Mouse (Mus musculus): ENCODE measurements around the gene 1110059E24Rik.
"Not testable (repeated sequence)": the region's sequence is repeated elsewhere in the genome, so short reads cannot be mapped to it uniquely, and the experiment has no call there.

1110059E24Rik gene

DNA sequence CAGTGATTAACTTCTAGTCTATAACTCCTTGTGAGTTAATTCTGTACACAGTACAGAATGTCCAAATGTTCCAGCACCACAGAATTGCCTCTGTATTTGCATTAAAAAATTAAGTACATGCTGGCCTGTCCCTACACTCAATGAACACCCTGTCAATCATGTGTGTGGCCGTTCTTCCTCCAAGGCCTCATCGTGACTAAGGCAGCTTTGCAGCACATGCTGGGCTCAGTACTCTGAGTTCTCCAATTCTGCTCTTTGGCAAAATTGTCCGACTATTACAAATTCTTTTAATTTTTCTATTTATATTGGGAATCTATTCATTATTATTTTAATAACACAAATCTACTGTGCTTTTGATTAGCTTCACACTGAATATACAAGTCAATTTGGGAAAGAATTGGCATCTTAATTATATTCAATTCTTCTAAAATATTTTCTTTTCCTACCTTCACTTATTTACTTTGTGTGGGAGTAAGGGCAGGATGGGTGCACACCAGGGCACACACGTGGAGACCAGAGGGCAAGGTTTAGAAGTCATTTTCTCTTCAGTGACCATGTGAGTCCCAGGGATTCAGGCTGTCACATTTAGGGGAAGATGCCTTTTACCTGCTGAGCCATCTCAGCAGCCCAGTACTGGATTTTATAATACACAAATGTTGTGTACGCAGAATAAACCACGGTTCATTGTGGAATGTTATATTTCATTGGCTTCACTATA is 26.3 kb downstream of the 1110059E24Rik start:
- DNase-seq (ENCODE audit: low read depth) = no peak

GRCm38 (mm10) chr19:21624148-21624535 is 28.6 kb downstream of the 1110059E24Rik start:
- no peak for DNase-seq (ENCODE audit: low read depth)

DNA sequence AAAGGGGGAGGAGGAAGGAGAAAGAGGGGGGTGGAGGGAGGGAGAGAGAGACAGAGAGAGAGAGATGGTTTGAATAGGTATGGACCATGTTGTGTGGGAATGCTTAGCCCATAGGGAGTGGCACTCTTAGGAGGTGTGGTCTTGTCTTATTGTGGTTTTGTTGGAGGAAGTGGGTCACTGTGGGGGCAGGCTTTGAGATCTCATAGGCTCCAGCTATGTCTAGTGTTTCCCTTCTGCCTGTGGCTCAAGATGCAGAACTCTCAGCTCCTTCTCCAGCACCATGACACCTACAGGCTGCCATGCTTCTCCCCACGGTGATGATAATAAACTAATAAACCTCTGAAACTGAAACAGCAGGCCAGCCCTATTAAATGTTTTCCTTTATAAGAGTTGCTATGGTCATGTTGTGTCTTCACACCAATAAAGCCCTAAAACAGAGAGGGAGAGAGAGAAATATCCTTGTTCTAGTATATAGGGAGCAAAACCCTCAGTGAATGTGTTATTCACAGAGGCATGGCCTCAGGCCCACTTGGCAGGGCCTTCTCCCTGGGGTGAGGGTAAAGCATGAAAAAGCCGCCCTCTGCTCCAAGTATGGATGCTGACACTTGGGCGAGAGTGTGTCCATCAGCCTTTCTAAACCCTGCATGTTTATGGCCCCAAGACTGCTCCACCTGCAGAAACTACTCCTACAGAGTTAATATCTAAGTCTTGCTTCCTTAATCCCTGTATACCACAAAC is 29.2 kb downstream of the 1110059E24Rik start:
- DNase-seq (ENCODE audit: low read depth) = no peak

- no peak for DNase-seq (ENCODE audit: low read depth)
These were observed 37.0 kb downstream of the 1110059E24Rik start for GRCm38 (mm10) chr19:21615801-21616200.

DNA sequence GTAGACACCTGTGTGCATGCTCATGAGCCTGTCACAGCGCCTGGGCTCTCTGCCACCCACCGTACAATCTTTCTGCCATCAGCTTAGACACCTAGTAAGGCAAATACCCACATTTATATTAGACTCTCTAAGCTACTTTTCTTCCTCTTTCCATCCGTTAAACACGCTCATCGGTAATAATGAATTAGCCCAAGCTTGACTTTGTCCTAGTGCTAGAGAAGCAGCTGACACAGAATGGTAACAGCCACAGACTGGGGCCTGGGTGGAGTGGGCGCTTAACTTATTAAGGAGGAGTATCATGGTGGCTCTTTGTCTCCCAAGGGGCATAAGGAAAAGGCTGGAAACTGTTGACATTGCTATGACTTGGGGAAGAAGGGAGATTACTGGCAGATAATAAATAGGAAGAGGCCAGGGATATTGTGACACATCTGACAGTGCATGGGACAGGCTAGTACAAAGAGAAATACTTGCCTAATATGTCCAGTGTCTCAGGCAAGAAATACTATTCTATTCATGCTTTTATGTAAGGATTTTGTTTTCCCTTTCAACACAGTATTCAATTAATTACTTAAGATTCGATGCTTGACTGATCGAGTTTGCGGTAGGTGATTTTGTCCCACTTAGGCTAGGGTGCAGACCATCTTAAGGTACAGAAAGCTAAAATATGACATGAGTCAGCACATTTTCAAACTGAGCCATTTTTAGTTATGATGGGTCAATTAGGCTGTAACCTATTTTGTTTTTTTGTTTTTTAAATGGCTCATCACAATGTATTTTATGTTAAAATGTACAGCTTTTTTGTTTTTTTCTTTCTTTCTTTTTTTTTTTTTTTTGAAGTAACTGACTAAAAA is 40.8 kb downstream of the 1110059E24Rik start:
- no peak for DNase-seq (ENCODE audit: low read depth)

- no peak for DNase-seq (ENCODE audit: low read depth)
These were observed 41.5 kb downstream of the 1110059E24Rik start for GRCm38 (mm10) chr19:21611297-21611696.

DNA sequence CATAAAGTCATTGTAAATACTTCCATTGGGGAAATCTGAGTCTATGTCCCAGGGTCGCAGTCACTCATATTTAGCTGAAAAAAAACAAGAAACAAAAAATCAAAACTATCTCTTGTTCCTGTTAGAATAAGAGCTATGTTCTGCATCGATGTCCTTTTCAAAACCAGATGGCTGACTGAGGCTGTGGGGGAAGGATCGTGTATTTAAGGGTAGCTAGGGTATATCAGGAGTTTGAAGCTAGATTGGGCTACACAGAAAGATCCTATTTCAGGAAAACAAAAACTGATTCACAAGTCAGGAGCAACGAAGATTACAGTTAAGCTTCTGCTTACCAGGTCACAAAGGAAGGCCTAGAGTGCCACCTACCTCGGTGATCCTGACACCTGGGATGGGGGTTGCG is 42.5 kb downstream of the 1110059E24Rik start:
- no peak for DNase-seq (ENCODE audit: low read depth)

DNA sequence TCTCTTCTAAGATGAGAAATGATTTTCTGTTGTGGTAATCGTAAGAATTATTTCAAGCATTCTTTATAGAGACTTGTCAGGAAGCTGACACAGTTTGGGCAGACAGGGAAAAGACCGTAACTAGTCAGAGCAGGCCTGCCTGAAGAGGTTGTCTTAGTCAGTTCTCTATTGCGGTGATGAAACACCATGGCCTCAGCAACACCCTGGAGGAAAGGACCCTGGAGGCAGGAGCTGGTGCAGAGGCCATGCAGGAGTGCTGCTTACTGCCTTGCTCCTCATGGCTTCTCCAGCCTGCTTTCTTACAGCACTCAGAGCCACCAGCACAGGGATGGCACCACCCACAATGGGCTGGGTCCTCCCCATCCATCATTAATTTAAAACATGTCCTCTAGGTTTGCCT is 47.5 kb downstream of the 1110059E24Rik start:
- DNase-seq (ENCODE audit: low read depth) = no peak

DNA sequence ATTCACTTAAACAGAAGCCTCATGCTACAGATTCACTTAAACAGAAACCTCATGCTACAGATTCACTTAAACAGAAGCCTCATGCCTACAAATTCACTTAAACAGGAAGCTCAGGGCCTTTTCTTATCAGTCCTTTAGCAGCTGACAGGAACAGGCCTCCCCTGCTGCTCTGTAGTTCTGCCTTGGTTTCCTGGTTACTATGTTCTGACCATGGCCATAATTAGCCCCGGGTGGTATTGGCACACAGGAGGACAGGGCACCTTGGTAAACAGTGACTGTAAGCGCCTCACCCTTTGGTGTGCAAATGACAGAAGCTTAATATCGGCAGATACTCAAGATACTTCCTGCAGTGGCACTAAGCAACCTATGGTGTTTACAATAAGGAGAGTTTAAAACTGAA is 48.9 kb downstream of the 1110059E24Rik start:
- DNase-seq (ENCODE audit: low read depth) = no peak

- DNase-seq (ENCODE audit: low read depth) = no peak
These were observed 51.2 kb downstream of the 1110059E24Rik start for GRCm38 (mm10) chr19:21601541-21602101.

DNA sequence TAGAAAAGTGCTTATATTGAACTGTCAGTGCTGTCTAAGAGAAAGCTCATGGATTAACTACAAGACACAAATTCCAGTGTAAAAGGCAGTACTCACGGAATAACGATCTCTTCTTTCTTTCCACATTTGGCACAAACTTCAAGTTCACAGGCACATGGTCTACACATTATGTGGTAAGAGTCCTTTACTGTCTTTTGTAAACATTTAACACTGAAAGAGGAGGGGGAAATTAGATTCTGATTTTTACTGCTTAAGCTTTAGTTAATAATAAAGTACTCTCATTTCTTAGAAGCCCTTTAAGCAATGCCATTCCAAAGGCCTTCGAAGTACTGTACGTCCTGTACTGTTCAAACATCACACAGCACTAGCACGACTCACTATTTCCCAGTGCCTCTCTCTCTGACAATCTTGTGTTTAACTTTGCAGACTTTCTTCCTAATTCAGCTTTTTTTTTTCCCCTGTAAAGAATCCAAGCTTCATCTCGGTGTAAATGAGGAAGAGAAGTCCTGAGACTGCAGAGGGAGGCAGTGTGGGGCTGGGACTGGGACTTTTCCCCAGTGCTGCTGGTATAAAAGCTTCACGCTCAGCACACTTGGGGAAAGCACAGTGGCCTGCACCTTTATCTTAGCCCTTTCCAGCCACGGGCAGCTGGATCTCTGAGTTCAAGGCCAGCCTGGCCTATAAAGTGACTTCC is 54.0 kb downstream of the 1110059E24Rik start:
- no peak for DNase-seq (ENCODE audit: low read depth)

DNA sequence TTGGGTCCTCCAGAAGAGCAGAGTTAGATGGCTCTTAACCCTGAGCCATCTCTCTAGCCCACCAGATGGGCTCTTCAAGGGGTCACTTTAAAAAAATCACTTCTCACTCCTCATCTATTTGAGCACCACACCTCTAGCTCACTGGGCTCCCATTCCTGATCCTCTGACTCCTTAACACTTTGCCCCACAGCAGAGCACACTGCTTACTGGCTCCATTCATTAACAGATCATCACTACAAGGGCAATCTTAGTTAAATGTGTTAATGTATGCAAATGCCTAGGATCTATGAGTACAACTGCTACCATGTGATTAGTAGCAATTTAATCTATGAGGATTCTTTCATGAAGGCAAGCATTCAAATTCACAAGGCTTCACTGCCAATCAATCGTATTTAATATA is 58.1 kb downstream of the 1110059E24Rik start:
- DNase-seq (ENCODE audit: low read depth) = no peak

GRCm38 (mm10) chr19:21592216-21592615 is 60.6 kb downstream of the 1110059E24Rik start:
- not testable (repeated sequence) for DNase-seq (ENCODE audit: low read depth)

DNA sequence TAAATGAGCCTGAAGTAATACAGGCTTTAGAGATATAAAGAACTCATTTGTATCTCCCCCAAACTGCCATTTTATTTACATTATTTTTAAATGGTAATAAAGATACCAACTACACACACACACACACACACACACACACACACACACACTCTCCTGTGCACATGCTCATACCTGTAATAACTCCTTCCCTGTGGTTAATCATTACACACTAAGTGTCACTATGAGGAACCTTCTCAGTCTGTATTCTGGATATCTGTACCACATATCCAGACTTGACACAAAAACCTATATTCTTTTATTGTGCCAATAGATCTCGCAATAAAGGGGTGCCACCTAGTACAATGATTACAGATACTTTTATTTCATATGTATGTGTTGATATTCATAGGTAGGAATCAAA is 62.9 kb downstream of the 1110059E24Rik start:
- DNase-seq (ENCODE audit: low read depth) = no peak

DNA sequence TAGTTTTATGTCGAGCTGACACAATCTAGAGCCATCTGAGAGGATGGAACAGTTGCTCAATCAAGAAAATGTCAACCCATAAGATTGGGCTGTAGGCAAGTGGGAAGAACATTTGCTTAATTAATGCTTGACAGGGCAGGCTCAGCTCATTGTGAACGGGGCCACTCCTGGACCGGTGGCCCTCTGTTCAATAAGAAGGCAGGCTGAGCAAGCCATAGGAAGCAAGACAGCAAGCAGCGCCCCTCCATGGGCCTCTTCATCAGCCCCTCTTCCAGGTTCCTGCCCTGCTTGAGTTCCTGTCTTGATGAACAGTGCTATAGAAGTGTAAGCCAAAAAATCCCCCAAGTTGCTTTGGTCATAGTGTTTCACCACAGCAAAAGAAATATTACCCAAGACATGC is 65.2 kb downstream of the 1110059E24Rik start:
- no peak for DNase-seq (ENCODE audit: low read depth)

- DNase-seq (ENCODE audit: low read depth) = no peak
These were observed 66.2 kb downstream of the 1110059E24Rik start for GRCm38 (mm10) chr19:21586546-21586945.

- DNase-seq (ENCODE audit: low read depth) = no peak
These were observed 66.9 kb downstream of the 1110059E24Rik start for GRCm38 (mm10) chr19:21585868-21586267.

- no peak for DNase-seq (ENCODE audit: low read depth)
These were observed 68.8 kb downstream of the 1110059E24Rik start for GRCm38 (mm10) chr19:21583986-21584385.

DNA sequence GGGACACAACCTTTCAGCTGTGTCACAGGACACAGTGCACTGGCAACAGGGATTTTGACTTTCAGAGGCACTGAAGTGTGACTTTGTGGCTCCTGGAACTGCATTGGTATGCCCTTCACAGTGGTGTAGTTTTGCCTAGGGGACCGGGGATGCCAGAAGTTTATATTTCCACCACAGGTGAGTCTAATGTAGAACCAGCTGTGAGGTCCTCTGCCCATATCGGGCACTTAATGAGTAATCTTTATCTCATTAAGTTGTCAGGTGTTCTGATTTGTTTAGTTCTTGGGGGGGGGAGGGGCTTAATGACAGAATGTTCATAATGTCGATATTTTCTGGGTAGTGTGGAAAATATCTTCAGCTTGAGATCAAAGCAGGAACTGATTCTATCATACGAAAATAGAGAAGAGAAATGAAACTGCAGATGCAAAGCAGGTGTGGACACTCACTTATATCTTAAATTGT is 69.2 kb downstream of the 1110059E24Rik start:
- no peak for DNase-seq (ENCODE audit: low read depth)

GRCm38 (mm10) chr19:21581404-21581803 is 71.4 kb downstream of the 1110059E24Rik start:
- DNase-seq (ENCODE audit: low read depth) = no peak

- DNase-seq (ENCODE audit: low read depth) = no peak
These were observed 72.9 kb downstream of the 1110059E24Rik start for GRCm38 (mm10) chr19:21579896-21580295.

DNA sequence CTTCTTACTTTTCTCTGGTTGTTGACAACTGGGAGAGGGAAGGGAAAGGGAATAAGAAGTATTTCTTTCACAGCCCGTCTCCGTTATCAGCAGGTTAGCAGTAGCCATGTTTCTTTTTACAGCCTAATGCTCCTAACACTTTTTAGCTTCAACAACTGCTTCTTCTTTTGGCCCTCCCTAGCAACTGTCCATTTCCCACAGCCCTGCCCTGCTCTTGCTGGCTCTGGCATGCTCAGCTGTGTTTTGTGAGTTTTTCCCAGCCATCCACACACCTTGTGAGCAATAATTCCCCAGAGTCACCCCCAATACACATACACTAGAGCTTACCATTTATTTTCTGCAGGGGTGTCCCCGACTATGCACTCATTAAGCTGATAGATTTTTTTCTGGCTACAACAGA is 75.3 kb downstream of the 1110059E24Rik start:
- DNase-seq (ENCODE audit: low read depth) = no peak
